Mouse (Mus musculus) heart, postnatal 14 days (tissue): ENCODE results near the gene Dab2. TPM values are rescaled to one million over a fixed set of nuclear protein-coding genes. Genes with fewer than 3 reads are reported as not detected.
A peak's percentile ranks its signal among the peaks of the same experiment; 100 is the strongest.

ENCODE experiments used
- DNase-seq, 2 experiments: peaks; one replicate each; pipeline ENCODE4 v3.0.0; 2021 to 2022
- intact Hi-C: fragments of 180-260 bp; cut with DNase I; formaldehyde crosslinking; loops from one replicate; pipeline ENCODE4 v1.15.1; 2025
- total RNA-seq, 2 experiments: library from RNA; stranded (reverse); gene quantifications; 2 replicates each; pipeline ENCODE4 v1.2.3; 2021

Gene Dab2
- total RNA-seq, 2 experiments from 2014 or later, result 40.2 to 42.8 TPM

GRCm38 (mm10) chr15:6322311-6322710, 22.7 kb downstream of the Dab2 start:
- no peak for DNase-seq
- intact Hi-C loops, result no loop called here

GRCm38 (mm10) chr15:6323577-6323976, 24.0 kb downstream of the Dab2 start:
- DNase-seq, result no peak
- intact Hi-C loops, result no loop called here

GRCm38 (mm10) chr15:6325443-6325842, 25.9 kb downstream of the Dab2 start:
- intact Hi-C loops, result no loop called here

GRCm38 (mm10) chr15:6326011-6326410, 26.4 kb downstream of the Dab2 start:
- intact Hi-C loops, result no loop called here
- no peak for DNase-seq

More at GRCm38 (mm10) chr15:6325443-6325842, 25.9 kb downstream of the Dab2 start:
- DNase-seq, result no peak

GRCm38 (mm10) chr15:6331380-6331779, 31.8 kb downstream of the Dab2 start:
- DNase-seq, result no peak
- intact Hi-C loops, result no loop called here

- no peak for DNase-seq
- intact Hi-C loops, result no loop called here
Measured at GRCm38 (mm10) chr15:6334664-6335206, 35.1 kb downstream of the Dab2 start.

- DNase-seq, result no peak
- intact Hi-C loops, result no loop called here
Measured at GRCm38 (mm10) chr15:6339767-6340166, 40.2 kb downstream of the Dab2 start.

GRCm38 (mm10) chr15:6340347-6340746, 40.8 kb downstream of the Dab2 start:
- intact Hi-C loops, result no loop called here
- no peak for DNase-seq

- intact Hi-C loops, result no loop called here
Measured at GRCm38 (mm10) chr15:6341427-6341826, 41.8 kb downstream of the Dab2 start.

GRCm38 (mm10) chr15:6353901-6354300, 54.3 kb downstream of the Dab2 start:
- intact Hi-C loops, result no loop called here
- DNase-seq, result no peak

More at GRCm38 (mm10) chr15:6341427-6341826, 41.8 kb downstream of the Dab2 start:
- DNase-seq, result no peak

- DNase-seq, result no peak
- intact Hi-C loops, result no loop called here
Measured at GRCm38 (mm10) chr15:6359859-6360258, 60.3 kb downstream of the Dab2 start.

GRCm38 (mm10) chr15:6369974-6370373, 70.4 kb downstream of the Dab2 start:
- DNase-seq, result no peak
- intact Hi-C loops, result no loop called here

- DNase-seq, result no peak
- intact Hi-C loops, result no loop called here
Measured at GRCm38 (mm10) chr15:6371486-6371885, 71.9 kb downstream of the Dab2 start.

GRCm38 (mm10) chr15:6375016-6375415, 75.4 kb downstream of the Dab2 start:
- no peak for DNase-seq
- intact Hi-C loops, result no loop called here

- intact Hi-C loops, result no loop called here
- DNase-seq, result no peak
Measured at GRCm38 (mm10) chr15:6376001-6376400, 76.4 kb downstream of the Dab2 start.

GRCm38 (mm10) chr15:6376785-6377184, 77.2 kb downstream of the Dab2 start:
- no peak for DNase-seq
- intact Hi-C loops, result no loop called here

- DNase-seq, result no peak
- intact Hi-C loops, result no loop called here
Measured at GRCm38 (mm10) chr15:6384027-6384426, 84.4 kb downstream of the Dab2 start.

GRCm38 (mm10) chr15:6385241-6385640, 85.7 kb downstream of the Dab2 start:
- intact Hi-C loops, result loop anchor here (5.0 kb wide), 2 partner anchors 47 to 123 kb away; no protein-coding TSS in a partner anchor
- DNase-seq, result no peak

- intact Hi-C loops, result loop anchor here (2.0 to 5.0 kb wide), 3 partner anchors 46 to 148 kb away; no protein-coding TSS in a partner anchor
- DNase-seq, result peak; percentile 84 to 88
Measured at GRCm38 (mm10) chr15:6386159-6386951, 86.8 kb downstream of the Dab2 start.

GRCm38 (mm10) chr15:6386961-6387728, 87.6 kb downstream of the Dab2 start:
- intact Hi-C loops, result loop anchor here (2.0 to 5.0 kb wide), 3 partner anchors 45 to 148 kb away; no protein-coding TSS in a partner anchor
- DNase-seq, result peak in 1 of 2 experiments; percentile 23

- intact Hi-C loops, result loop anchor here (2.0 to 5.0 kb wide), 3 partner anchors 45 to 149 kb away; no protein-coding TSS in a partner anchor
- no peak for DNase-seq
Measured at GRCm38 (mm10) chr15:6387729-6388070, 88.1 kb downstream of the Dab2 start.
